Mouse (Mus musculus): ENCODE measurements around the gene Foxo1.

Gene Foxo1

GRCm38 (mm10) chr3:52267293-52267651, 864 bp upstream of the Foxo1 start:
- in situ Hi-C loops (cut with MboI, MseI): loop anchor here (10.0 kb wide), 3 partner anchors 128 to 528 kb away; no protein-coding TSS in a partner anchor

GRCm38 (mm10) chr3:52268487-52268736, 276 bp downstream of the Foxo1 start:
- in situ Hi-C loops (cut with MboI, MseI): loop anchor here (10.0 kb wide), 3 partner anchors 126 to 526 kb away; no protein-coding TSS in a partner anchor

- in situ Hi-C loops (cut with MboI, MseI): loop anchor here (10.0 kb wide), 3 partner anchors 126 to 526 kb away; no protein-coding TSS in a partner anchor
These were observed 789 bp downstream of the Foxo1 start for GRCm38 (mm10) chr3:52268737-52269513.

- in situ Hi-C loops (cut with MboI, MseI): loop anchor here (10.0 kb wide), 4 partner anchors 125 to 525 kb away; no protein-coding TSS in a partner anchor
These were observed 1.6 kb downstream of the Foxo1 start for GRCm38 (mm10) chr3:52269514-52270351.

- in situ Hi-C loops (cut with MboI, MseI): loop anchor here (10.0 kb wide), 1 partner anchor 364 kb away; no protein-coding TSS in a partner anchor
These were observed 2.4 kb downstream of the Foxo1 start for GRCm38 (mm10) chr3:52270511-52270910.

- in situ Hi-C loops (cut with MboI, MseI): loop anchor here (10.0 kb wide), 1 partner anchor 363 kb away; no protein-coding TSS in a partner anchor
These were observed 3.2 kb downstream of the Foxo1 start for GRCm38 (mm10) chr3:52271376-52271775.

GRCm38 (mm10) chr3:52272376-52272865, 4.3 kb downstream of the Foxo1 start:
- in situ Hi-C loops (cut with MboI, MseI): loop anchor here (10.0 kb wide), 1 partner anchor 362 kb away; no protein-coding TSS in a partner anchor

GRCm38 (mm10) chr3:52274475-52274874, 6.3 kb downstream of the Foxo1 start:
- in situ Hi-C loops (cut with MboI, MseI): loop anchor here (10.0 kb wide), 1 partner anchor 360 kb away; no protein-coding TSS in a partner anchor

- in situ Hi-C loops (cut with MboI, MseI): loop anchor here (10.0 kb wide), 1 partner anchor 360 kb away; no protein-coding TSS in a partner anchor
These were observed 7.0 kb downstream of the Foxo1 start for GRCm38 (mm10) chr3:52275037-52275555.

- in situ Hi-C loops (cut with MboI, MseI): no loop called here
These were observed 12.5 kb downstream of the Foxo1 start for GRCm38 (mm10) chr3:52280681-52281080.

- in situ Hi-C loops (cut with MboI, MseI): no loop called here
These were observed 13.7 kb downstream of the Foxo1 start for GRCm38 (mm10) chr3:52281882-52282281.

- in situ Hi-C loops (cut with MboI, MseI): no loop called here
These were observed 14.2 kb downstream of the Foxo1 start for GRCm38 (mm10) chr3:52282369-52282768.

GRCm38 (mm10) chr3:52283521-52283920, 15.4 kb downstream of the Foxo1 start:
- in situ Hi-C loops (cut with MboI, MseI): no loop called here

GRCm38 (mm10) chr3:52290811-52291210, 22.7 kb downstream of the Foxo1 start:
- in situ Hi-C loops (cut with MboI, MseI): no loop called here

GRCm38 (mm10) chr3:52292498-52292897, 24.4 kb downstream of the Foxo1 start:
- in situ Hi-C loops (cut with MboI, MseI): no loop called here

GRCm38 (mm10) chr3:52293946-52294345, 25.8 kb downstream of the Foxo1 start:
- in situ Hi-C loops (cut with MboI, MseI): no loop called here

- in situ Hi-C loops (cut with MboI, MseI): no loop called here
These were observed 27.6 kb downstream of the Foxo1 start for GRCm38 (mm10) chr3:52295688-52296087.

GRCm38 (mm10) chr3:52296224-52296760, 28.2 kb downstream of the Foxo1 start:
- in situ Hi-C loops (cut with MboI, MseI): no loop called here

GRCm38 (mm10) chr3:52297291-52298018, 29.3 kb downstream of the Foxo1 start:
- in situ Hi-C loops (cut with MboI, MseI): no loop called here

- in situ Hi-C loops (cut with MboI, MseI): no loop called here
These were observed 30.5 kb downstream of the Foxo1 start for GRCm38 (mm10) chr3:52298683-52299082.

- in situ Hi-C loops (cut with MboI, MseI): no loop called here
These were observed 31.2 kb downstream of the Foxo1 start for GRCm38 (mm10) chr3:52299376-52299775.
